Mouse (Mus musculus) erythroblast, embryonic 14.5 days (primary cell): ENCODE data around the gene Fbxo28.

Experiments
- GATA1 ChIP-seq: IDR thresholded peaks from 2 replicates; pipeline ENCODE4 v1.6.1; 2012; ENCODE audit warnings: low read length, inconsistent platforms, mixed read lengths
- TAL1 ChIP-seq: IDR thresholded peaks from 3 replicates; pipeline ENCODE4 v1.6.1; 2012; ENCODE audit warnings: low read length, inconsistent platforms, mixed read lengths

DNA sequence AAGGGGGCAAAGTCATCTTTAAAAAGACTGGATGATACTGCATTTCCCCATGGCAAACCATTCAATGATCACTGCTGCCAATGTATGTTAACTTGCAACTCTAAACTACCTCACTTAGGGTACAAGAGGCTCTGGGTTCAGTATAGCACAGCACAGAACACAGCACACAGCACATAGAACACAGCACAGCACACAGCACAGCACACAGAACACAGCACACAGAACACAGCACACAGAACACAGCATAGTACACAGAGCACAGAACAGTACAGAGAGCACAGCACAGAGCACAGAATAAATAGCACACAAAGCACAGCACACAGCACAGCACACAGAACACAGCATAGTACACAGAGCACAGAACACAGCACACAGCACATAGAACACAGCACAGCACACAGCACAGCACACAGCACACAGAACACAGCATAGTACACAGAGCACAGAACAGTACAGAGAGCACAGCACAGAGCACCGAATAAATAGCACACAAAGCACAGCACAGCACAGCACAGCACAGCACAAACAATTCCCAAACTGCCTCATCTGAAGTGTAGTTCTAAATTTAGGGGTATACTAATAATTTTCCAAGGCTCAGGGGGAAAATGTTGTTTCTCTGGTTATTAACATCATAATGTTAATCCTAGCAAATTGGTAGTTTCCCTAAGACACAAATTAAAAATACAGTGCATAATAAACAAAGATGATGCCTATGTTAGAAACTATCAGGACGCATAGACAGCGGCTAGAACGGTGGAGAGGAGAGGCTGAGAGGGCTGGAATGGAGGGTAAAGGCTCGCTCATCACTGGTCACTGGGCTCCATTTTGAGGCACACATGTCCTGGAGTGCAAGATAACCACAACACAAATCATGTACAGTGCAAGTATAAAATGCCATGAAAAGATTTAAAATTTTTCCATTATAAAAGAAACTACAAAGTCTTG, 9.1 kb downstream of the Fbxo28 start:
- TF ChIP-seq TAL1 = no peak
- no peak for TF ChIP-seq GATA1
